In the genomic region with DNA sequence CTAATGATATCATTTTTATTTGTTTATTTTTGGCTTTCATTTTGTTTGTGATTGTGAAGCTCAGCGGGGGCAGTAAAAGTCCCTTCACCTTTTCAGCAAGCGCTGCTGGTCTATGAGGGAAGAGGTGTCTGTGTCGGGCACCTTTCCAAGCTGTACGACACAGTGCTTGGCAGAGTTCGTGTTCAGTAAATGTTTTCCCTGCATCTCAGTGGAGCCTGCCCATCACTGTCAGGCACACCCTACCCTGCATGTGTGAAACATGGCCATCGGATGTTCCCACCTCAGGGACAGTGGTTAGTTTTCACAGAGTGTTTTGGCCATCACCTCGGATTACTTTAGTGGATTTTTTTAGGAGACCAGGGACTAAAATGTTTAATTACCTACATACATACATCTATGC, we compare ENCODE assay signal across 18 mouse cellular contexts. TPM values are rescaled to one million over a fixed set of nuclear protein-coding genes. Genes with fewer than 3 reads are reported as not detected.
DNase-seq lines count a peak whose midpoint lies in the region; TF ChIP-seq lines count a peak whose summit lies in the region.
"Had no signal": no experiment of that assay in that cellular context is flagged by ENCODE, and none has a peak within 500 bp of the region (broad histone marks: within the 10 kb centered on the region; RNA-seq: fewer than 3 reads in every experiment).

No protein-coding gene starts in this region.

- no peak overlapping the region for H3K4me3 ChIP-seq in gastrocnemius, adult 2 months
- no peak overlapping the region for H3K4me3 ChIP-seq in embryonic facial prominence, embryonic 10.5 days
- H3K4me3 ChIP-seq: embryonic facial prominence, embryonic 13.5 days; forebrain, embryonic 15.5 days; limb, embryonic 15.5 days; lung, embryonic 15.5 days; neural tube, embryonic 15.5 days had no signal

- no peaks in the 10 kb centered on the region for H3K9me3 ChIP-seq in embryonic facial prominence, embryonic 10.5 days
- H3K9me3 ChIP-seq: embryonic facial prominence, embryonic 13.5 days; forebrain, embryonic 15.5 days; G1E; limb, embryonic 15.5 days; lung, embryonic 15.5 days; neural tube, embryonic 15.5 days had no signal

- intact Hi-C loops in gastrocnemius, adult 2 months (cut with DNase I): no loop called here

- H3K27ac ChIP-seq in gastrocnemius, adult 2 months: no peak overlapping the region
- H3K27ac ChIP-seq in embryonic facial prominence, embryonic 10.5 days (replicated peaks): no peak overlapping the region
- H3K27ac ChIP-seq: embryonic facial prominence, embryonic 13.5 days; forebrain, embryonic 15.5 days; limb, embryonic 15.5 days; lung, embryonic 15.5 days; neural tube, embryonic 15.5 days had no signal

- no peaks in the 10 kb centered on the region for H3K27me3 ChIP-seq in embryonic facial prominence, embryonic 10.5 days (replicated peaks; ENCODE audit: low read depth, poor library complexity, severe bottlenecking)
- H3K27me3 ChIP-seq: embryonic facial prominence, embryonic 13.5 days; forebrain, embryonic 15.5 days; limb, embryonic 15.5 days; lung, embryonic 15.5 days; neural tube, embryonic 15.5 days had no signal

- peak; percentile 38 for DNase-seq in gastrocnemius, adult 2 months
- no peak for DNase-seq in gastrocnemius, adult 8-10 months (ENCODE audit: low spot score in 2 of 2)
- peak; percentile 17 to 26 for DNase-seq in kidney, adult 8-10 months
- DNase-seq in kidney, postnatal 4 days: no peak
- peak; percentile 77 to 81 for DNase-seq in cerebellum, adult 18-20 months
- DNase-seq in cerebellum, postnatal 14 days: peak; percentile 77 to 83
- DNase-seq in embryonic facial prominence, embryonic 10.5 days (ENCODE audit: low spot score): no peak
- DNase-seq: adrenal gland, postnatal 10 days; lung, postnatal 4 days; right cerebral cortex, postnatal 14 days; spleen, adult 18-20 months; thymus, postnatal 25 days had no signal

- H3K36me3 ChIP-seq in embryonic facial prominence, embryonic 10.5 days (replicated peaks): peaks cover 53% of the 10 kb centered on the region

- WGBS in embryonic facial prominence, embryonic 10.5 days: 92% methylated on average over 7 of the region's 7 CpGs

- H3K4me1 ChIP-seq in embryonic facial prominence, embryonic 10.5 days: no peaks in the 10 kb centered on the region

- TF ChIP-seq CTCF in gastrocnemius, adult 2 months (IDR thresholded peaks at IDR 0.05): no peak

RNA-seq across cellular contexts. Expression of a gene that starts 54.1 kb away (rescaled TPM):
- total RNA-seq in gastrocnemius, adult 2 months (2021): 10 to 100 TPM; 60.2 to 66.1 TPM
- total RNA-seq in gastrocnemius, adult 8-10 months (2022): 10 to 100 TPM; 64.0 to 77.0 (median 70.7) TPM
- 40.1 and 43.5 TPM in 2 replicates for polyA plus RNA-seq in embryonic facial prominence, embryonic 10.5 days (2016; fragmentation: Nextera tagmentation; extraction: Ambion mirVana)

RNA-seq across cellular contexts. Expression of a gene that starts 54.4 kb away (rescaled TPM):
- total RNA-seq in gastrocnemius, adult 2 months (2021): 10 to 100 TPM; 17.7 to 18.1 TPM
- total RNA-seq in gastrocnemius, adult 8-10 months (2022): 10 to 100 TPM; 13.2 to 19.2 (median 15.8) TPM
- 60.0 and 63.7 TPM in 2 replicates for polyA plus RNA-seq in embryonic facial prominence, embryonic 10.5 days (2016; fragmentation: Nextera tagmentation; extraction: Ambion mirVana)

Comparison
In these comparisons a context has a peak if more than half of its experiments do, and no peak if none do; other contexts are left out.
1. DNase-seq: peak in gastrocnemius, adult 2 months (single experiment), kidney, adult 8-10 months (2 of 2), cerebellum, adult 18-20 months (2 of 2) and cerebellum, postnatal 14 days (2 of 2); none in gastrocnemius, adult 8-10 months (0 of 2), kidney, postnatal 4 days (0 of 2) and embryonic facial prominence, embryonic 10.5 days (single experiment).